Mouse (Mus musculus) hindbrain, embryonic 15.5 days (tissue): Measurements from ENCODE around the gene Col7a1. TPM values are rescaled to one million over a fixed set of nuclear protein-coding genes. Genes with fewer than 3 reads are reported as not detected.

Experiments used
- ATAC-seq: fragments of 200-750 bp; cut with Nextera tagmentation; 2 replicates; pipeline ENCODE4 v1.8.0; 2017; ENCODE audit warnings: low read depth, moderate number of reproducible peaks, moderate TSS enrichment; ENCODE audit not compliant: low FRiP score
- H3K27ac ChIP-seq: fragments of 300-500 bp; sonication (generic); replicated peaks from 2 replicates; pipeline ENCODE4 v1.5.1; 2015; ENCODE audit warnings: mild to moderate bottlenecking, inconsistent platforms
- H3K27me3 ChIP-seq: fragments of 300-500 bp; sonication (generic); 2 replicates; pipeline ENCODE4 v1.6.1; 2015; ENCODE audit warnings: control low read depth, inconsistent platforms
- H3K36me3 ChIP-seq: fragments of 300-500 bp; sonication (generic); 2 replicates; pipeline ENCODE4 v1.6.1; 2015; ENCODE audit warnings: control low read depth, inconsistent platforms
- H3K4me1 ChIP-seq: fragments of 300-500 bp; sonication (generic); replicated peaks from 2 replicates; pipeline ENCODE4 v1.6.1; 2015; ENCODE audit warnings: control low read depth, inconsistent platforms
- H3K4me2 ChIP-seq: fragments of 300-500 bp; sonication (generic); 2 replicates; pipeline ENCODE4 v1.6.1; 2015; ENCODE audit warnings: moderate library complexity, mild to moderate bottlenecking, inconsistent platforms
- H3K4me3 ChIP-seq: fragments of 300-500 bp; sonication (generic); 2 replicates; pipeline ENCODE4 v1.5.1; 2015; ENCODE audit warnings: mild to moderate bottlenecking, inconsistent platforms
- H3K9ac ChIP-seq: fragments of 300-500 bp; sonication (generic); 2 replicates; pipeline ENCODE4 v1.6.1; 2015; ENCODE audit warnings: inconsistent platforms
- H3K9me3 ChIP-seq: fragments of 300-500 bp; sonication (generic); 2 replicates; pipeline ENCODE4 v1.6.1; 2016; ENCODE audit warnings: control low read depth, inconsistent platforms
- WGBS: fragments of 180-500 bp; shearing (Covaris S2); methylation state at CpG from one replicate; pipeline ENCODE4 v1.1.7; 2015; 5-methylcytosine and 5-hydroxymethylcytosine counted together
- polyA plus RNA-seq: library from polyadenylated mRNA; unstranded; fragments of >200 nt; fragmentation: Nextera tagmentation; extraction: Ambion mirVana; gene quantifications from 2 replicates; pipeline ENCODE4 v1.2.1, GENCODE M21; 2015

The Col7a1 gene
- polyA plus RNA-seq, 1 experiment from 2014 or later = 2.1 TPM

DNA sequence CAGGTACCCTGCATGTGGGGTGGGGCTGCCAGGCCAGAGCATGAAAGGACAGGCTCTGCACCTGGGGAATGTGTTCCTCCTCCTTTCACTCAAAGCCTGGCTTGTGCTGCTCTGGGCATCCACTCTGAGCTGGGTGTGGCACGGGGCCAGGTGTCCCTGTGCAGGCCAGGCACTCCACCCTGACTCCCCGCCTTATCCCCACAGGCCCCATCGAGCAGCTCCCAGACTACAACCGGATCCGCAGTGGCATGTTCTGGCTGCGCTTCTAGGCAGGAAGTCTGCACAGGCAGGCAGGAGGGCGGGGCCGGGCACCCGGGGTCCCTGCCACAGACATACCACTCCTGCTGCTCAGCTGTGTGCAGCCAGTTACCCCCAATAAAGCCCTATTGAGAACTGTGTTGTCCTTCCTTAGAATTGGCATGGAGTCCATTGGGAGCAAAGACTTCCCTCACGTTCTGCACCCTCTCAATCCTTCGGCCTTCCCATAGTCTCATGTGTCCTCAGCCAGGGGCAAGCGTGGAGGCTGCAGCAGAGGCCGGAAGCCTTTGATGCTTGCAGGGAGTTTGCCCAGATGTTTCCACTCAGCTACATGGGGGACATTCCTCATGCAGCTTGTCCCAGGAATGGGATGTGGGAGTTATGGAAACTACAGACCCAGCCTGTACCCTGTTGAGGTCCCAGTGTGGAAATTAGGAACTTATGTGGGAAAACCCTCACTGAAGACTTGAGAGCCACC lies 4.0 kb upstream of the Col7a1 start:
- no peak overlapping the region for H3K4me3 ChIP-seq
- H3K9me3 ChIP-seq = no peaks in the 10 kb centered on the region
- ATAC-seq = no peak
- no peaks in the 10 kb centered on the region for H3K4me1 ChIP-seq
- H3K27ac ChIP-seq = peak overlapping the region; percentile 27; the same call in 1 of the 2 replicates
- H3K36me3 ChIP-seq = peaks cover 56% of the 10 kb centered on the region
- peaks cover 24% of the 10 kb centered on the region for H3K27me3 ChIP-seq
- no peak overlapping the region for H3K9ac ChIP-seq
- no peak overlapping the region for H3K4me2 ChIP-seq
- WGBS = 90% methylated on average over 13 of the region's 13 CpGs

DNA sequence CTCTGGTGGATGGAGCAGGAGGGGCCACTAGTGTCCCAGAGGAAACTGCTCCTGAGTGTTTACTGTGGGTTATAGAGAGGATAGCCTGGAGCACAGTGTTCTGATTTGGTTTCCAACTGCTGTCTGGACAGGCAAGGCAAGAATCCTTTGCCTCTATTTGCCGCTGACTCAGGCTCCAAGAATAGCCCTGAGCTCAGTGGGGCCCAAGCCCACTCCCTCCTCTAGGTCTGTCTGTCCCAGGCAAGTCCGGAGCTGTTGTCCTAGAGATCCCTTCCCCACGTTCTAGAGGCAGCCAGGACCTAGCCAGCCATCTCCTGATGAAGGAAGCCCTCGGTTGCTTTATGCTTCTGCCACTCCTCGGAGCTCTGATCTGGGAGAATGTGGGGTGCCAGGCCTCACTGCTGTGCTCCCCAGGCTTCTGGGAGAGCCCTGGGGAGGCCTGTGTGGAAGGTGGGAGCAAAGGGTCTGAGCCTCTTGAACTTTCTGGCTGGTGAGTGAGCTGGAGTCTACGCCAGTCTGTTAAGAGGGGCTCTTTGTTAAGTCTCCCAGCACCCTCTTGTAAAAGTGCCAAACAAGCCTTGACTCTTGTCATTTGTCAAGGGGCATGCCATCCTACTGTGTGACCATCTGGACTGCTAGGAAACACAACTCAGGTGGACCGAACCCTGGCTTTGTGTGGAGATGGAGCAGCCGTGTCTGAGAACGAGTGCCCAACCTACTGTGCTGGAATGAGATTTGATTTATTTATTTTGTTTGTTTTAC lies 3.2 kb upstream of the Col7a1 start:
- no peak overlapping the region for H3K4me3 ChIP-seq
- ATAC-seq = no peak
- WGBS = 86% methylated on average over 9 of the region's 9 CpGs
- H3K4me2 ChIP-seq = no peak overlapping the region
- H3K27me3 ChIP-seq = peaks cover 24% of the 10 kb centered on the region
- H3K27ac ChIP-seq = peak overlapping the region; percentile 21; the same call in 1 of the 2 replicates
- no peak overlapping the region for H3K9ac ChIP-seq
- no peaks in the 10 kb centered on the region for H3K4me1 ChIP-seq
- H3K9me3 ChIP-seq = no peaks in the 10 kb centered on the region
- H3K36me3 ChIP-seq = peaks cover 49% of the 10 kb centered on the region

DNA sequence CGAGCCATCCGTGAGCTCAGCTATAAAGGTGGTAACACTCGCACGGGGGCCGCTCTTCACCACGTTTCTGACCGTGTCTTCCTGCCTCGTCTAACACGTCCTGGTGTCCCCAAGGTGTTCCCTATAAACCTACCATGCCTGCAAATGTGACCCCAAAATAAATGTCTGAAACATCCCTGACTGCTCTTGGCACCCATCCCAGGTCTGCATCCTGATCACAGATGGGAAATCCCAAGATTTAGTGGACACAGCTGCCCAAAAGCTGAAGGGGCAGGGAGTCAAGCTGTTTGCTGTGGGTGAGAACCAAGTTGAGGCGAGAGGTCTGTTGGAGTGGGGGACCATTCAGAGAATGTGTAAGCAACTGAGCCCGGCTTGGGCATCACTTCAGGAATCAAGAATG lies 1.9 kb downstream of the Col7a1 start:
- H3K27me3 ChIP-seq = peaks cover 24% of the 10 kb centered on the region
- no peak overlapping the region for H3K27ac ChIP-seq
- no peak overlapping the region for H3K4me2 ChIP-seq
- H3K9ac ChIP-seq = no peak overlapping the region
- no peaks in the 10 kb centered on the region for H3K9me3 ChIP-seq
- H3K36me3 ChIP-seq = peaks cover under 1% of the 10 kb centered on the region; the same call in 1 of the 2 replicates
- WGBS = 88% methylated on average over 11 of the region's 11 CpGs
- no peak overlapping the region for H3K4me3 ChIP-seq
- no peaks in the 10 kb centered on the region for H3K4me1 ChIP-seq
- ATAC-seq = no peak

DNA sequence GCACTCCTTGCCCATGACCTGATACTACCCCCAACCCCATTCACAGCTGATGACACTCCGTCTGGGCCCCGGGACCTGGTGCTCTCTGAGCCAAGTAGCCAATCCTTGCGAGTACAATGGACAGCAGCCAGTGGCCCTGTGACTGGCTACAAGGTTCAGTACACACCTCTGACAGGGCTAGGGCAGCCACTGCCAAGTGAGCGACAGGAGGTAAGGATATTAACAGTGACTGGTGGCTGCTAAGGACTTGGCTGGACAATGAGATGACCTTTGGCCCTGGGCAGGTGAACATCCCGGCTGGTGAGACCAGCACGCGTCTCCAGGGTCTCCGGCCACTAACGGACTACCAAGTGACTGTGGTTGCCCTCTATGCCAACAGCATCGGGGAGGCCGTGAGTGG lies 2.5 kb downstream of the Col7a1 start:
- Histone ChIP-seq H3K9me3 (no peaks in the 10 kb centered on the region), H3K36me3 (no peaks in the 10 kb centered on the region), H3K9ac (no peak overlapping the region), H3K27me3 (peaks cover 24% of the 10 kb centered on the region), H3K4me3 (no peak overlapping the region), H3K4me1 (no peaks in the 10 kb centered on the region), H3K27ac (no peak overlapping the region), H3K4me2 (no peak overlapping the region)
- no peak for ATAC-seq
- WGBS = 89% methylated on average over 11 of the region's 11 CpGs

DNA sequence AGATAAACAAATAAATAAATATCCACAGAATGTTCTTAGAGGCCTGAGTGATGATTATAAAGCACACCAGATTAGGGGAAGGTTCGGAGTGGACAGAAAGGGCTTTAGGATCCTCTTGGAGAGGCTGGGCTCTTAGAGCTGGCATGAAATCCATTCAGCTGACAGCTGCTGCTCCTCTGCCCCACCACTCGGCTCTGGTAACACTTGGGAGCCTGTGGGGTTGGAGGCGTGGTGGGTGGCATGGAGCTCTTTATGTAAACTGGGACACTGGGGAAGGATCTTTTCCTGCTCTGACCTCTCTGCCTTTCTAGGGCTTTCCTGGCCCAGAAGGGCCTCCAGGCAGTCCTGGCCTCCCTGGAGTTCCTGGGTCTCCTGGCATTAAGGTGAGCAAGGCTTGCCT lies 10.2 kb downstream of the Col7a1 start:
- no peaks in the 10 kb centered on the region for H3K4me1 ChIP-seq
- no peak for ATAC-seq
- 79% methylated on average over 3 of the region's 3 CpGs for WGBS

DNA sequence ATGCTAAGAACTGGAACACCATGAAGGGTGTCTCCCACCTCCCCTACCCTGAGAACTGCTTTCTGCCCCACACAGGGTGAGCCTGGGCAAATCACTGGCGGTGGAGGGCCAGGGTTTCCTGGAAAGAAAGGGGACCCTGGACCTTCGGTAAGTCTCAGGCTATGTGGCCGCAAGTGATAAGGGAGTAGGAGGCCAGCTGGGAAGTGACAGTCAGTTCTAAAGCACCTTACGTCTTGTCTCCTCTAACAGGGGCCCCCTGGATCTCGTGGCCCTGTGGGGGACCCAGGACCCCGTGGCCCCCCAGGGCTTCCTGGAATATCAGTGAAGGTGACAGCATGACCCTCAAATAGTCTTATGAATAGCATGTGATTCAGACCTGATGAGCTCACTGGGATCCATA lies 11.0 kb downstream of the Col7a1 start:
- Histone ChIP-seq H3K27ac (no peak overlapping the region), H3K4me3 (no peak overlapping the region), H3K4me2 (no peak overlapping the region), H3K9ac (no peak overlapping the region), H3K36me3 (no peaks in the 10 kb centered on the region), H3K9me3 (no peaks in the 10 kb centered on the region), H3K4me1 (no peaks in the 10 kb centered on the region), H3K27me3 (no peaks in the 10 kb centered on the region)
- ATAC-seq = no peak
- WGBS = 86% methylated on average over 6 of the region's 6 CpGs

More for the DNA sequence above, 10.2 kb downstream of the Col7a1 start:
- Histone ChIP-seq H3K4me2 (no peak overlapping the region), H3K9ac (no peak overlapping the region), H3K27me3 (no peaks in the 10 kb centered on the region), H3K27ac (no peak overlapping the region), H3K36me3 (no peaks in the 10 kb centered on the region), H3K4me3 (no peak overlapping the region), H3K9me3 (no peaks in the 10 kb centered on the region)

DNA sequence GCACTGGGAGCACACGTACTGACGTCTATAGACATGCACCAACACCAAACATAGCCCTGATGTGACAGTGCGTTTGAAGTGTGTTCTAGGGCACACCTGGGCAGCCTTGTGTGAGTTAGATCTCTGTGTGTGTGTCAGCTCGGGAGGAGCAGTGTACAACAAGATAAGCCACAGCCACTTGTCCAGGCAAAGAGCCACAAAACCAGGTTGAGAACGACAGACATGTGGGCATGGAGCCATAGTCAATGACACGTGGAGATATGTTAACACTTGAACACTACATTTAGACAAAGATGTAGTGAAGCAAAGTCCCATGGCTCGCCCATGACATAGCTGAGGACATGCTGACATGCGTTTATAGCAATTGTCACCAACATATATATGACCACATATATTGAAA lies 17.2 kb downstream of the Col7a1 start:
- 86% methylated on average over 8 of the region's 8 CpGs for WGBS

DNA sequence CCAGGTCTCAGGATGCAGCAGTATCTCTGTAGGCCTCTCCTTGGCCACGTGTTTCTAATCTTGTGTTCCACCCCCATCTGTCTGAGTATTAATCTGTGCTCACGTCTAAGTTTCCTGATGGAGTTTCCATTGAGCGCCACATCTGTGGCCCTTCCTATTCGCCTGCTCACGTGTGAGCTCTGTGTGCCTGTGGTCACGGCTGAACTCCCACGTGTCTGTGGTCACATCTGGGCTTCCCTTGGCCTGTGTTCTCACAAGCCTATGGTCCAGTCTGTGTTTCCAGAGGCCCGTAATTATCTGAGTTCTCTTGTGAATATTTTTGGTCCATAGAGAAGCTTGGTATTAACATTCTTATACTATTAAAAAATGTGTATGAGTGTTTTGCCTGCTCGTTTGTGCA lies 23.1 kb downstream of the Col7a1 start:
- Histone ChIP-seq H3K36me3 (no peaks in the 10 kb centered on the region), H3K4me3 (no peak overlapping the region), H3K27me3 (no peaks in the 10 kb centered on the region), H3K9me3 (no peaks in the 10 kb centered on the region), H3K4me1 (no peaks in the 10 kb centered on the region), H3K4me2 (no peak overlapping the region), H3K9ac (no peak overlapping the region), H3K27ac (no peak overlapping the region)
- 85% methylated on average over 9 of the region's 9 CpGs for WGBS
- ATAC-seq = no peak

More for the DNA sequence above, 17.2 kb downstream of the Col7a1 start:
- ATAC-seq = no peak
- Histone ChIP-seq H3K9ac (no peak overlapping the region), H3K4me2 (no peak overlapping the region), H3K36me3 (no peaks in the 10 kb centered on the region), H3K4me3 (no peak overlapping the region), H3K27ac (no peak overlapping the region), H3K27me3 (no peaks in the 10 kb centered on the region), H3K4me1 (no peaks in the 10 kb centered on the region), H3K9me3 (no peaks in the 10 kb centered on the region)

DNA sequence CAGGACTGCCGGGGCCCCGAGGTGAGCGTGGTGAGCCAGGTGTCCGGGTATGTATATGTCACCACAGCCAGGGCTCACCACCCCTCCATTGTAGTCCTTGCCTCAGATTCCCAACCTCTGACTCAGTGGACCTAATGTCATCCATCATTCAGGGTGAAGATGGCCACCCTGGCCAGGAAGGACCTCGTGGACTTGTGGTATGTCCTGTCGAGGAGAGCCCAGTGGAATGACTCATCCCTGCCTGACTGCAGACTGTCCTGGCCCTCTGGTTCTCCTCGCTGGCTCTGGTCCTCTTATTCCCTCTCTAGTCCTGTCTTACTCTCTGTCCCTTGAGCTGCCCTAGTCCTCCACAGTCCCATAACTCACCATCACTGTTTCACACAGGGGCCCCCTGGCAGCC lies 24.6 kb downstream of the Col7a1 start:
- WGBS = 90% methylated on average over 7 of the region's 7 CpGs
- Histone ChIP-seq H3K27me3 (no peaks in the 10 kb centered on the region), H3K27ac (no peak overlapping the region), H3K9me3 (no peaks in the 10 kb centered on the region), H3K9ac (no peak overlapping the region), H3K4me3 (no peak overlapping the region), H3K4me2 (no peak overlapping the region), H3K4me1 (no peaks in the 10 kb centered on the region), H3K36me3 (no peaks in the 10 kb centered on the region)
- no peak for ATAC-seq

DNA sequence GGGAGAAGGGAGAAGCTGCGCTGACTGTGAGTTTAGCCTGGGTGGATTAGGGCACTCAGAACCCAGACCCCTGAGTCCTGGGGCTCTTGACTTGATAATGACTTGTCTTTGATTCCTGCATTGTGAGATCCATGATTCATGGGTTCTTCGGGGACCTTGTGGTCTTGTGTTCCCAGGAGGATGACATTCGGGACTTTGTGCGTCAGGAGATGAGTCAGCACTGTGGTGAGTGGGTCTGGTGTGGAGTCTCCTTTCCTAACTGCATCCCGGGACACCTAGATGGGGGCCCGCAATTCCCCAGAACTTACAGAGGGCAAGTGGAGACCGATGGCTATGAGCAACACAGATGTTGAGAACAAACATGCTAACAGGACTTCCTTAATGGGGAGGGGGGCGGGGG lies 29.1 kb downstream of the Col7a1 start:
- 89% methylated on average over 8 of the region's 8 CpGs for WGBS
- ATAC-seq = no peak
- H3K27me3 ChIP-seq = no peaks in the 10 kb centered on the region
- no peaks in the 10 kb centered on the region for H3K36me3 ChIP-seq
- no peak overlapping the region for H3K4me3 ChIP-seq
- no peak overlapping the region for H3K27ac ChIP-seq
- H3K4me1 ChIP-seq = no peaks in the 10 kb centered on the region
- no peak overlapping the region for H3K9ac ChIP-seq
- no peaks in the 10 kb centered on the region for H3K9me3 ChIP-seq
- H3K4me2 ChIP-seq = no peak overlapping the region

DNA sequence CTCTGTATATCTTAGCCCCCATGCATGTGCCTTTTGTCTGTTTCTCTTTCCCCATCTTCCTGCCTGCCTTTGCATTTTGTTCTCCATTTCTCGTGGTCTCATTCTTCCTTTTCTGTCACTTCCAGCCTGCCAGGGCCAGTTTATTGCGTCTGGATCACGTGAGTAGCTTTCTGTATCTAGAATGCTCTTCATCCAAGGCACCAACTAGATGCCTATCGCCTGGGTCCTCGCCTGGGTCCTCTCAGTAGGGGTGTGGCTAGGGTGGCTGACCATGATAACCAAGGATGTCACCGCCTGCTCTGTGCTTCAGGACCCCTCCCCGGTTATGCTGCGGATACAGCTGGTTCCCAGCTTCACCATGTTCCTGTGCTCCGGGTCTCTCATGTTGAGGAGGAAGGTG lies 29.8 kb downstream of the Col7a1 start:
- Histone ChIP-seq H3K4me1 (no peaks in the 10 kb centered on the region), H3K27ac (no peak overlapping the region), H3K9me3 (no peaks in the 10 kb centered on the region), H3K27me3 (no peaks in the 10 kb centered on the region), H3K36me3 (no peaks in the 10 kb centered on the region), H3K4me2 (no peak overlapping the region), H3K9ac (no peak overlapping the region), H3K4me3 (no peak overlapping the region)
- no peak for ATAC-seq
- 82% methylated on average over 9 of the region's 9 CpGs for whole genome bisulfite sequencing

DNA sequence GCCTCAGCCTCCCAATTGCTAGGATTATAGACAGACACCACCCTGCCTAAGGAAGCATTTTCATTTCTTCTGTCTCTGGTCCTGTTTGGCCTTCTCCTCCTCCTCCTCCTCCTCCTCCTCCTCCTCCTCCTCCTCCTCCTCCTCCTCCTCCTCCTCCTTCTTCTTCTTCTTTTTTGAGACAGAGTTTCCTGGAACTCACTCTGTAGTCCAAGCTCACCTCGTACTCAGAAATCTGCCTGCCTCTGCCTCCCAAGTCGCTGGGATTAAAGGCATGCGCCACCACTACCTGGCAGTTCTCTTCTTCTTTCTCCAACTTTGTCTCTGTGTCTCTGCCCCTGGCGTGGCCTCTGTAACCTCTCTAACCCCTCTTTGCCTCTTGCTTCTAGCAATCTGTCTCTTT lies 32.3 kb downstream of the Col7a1 start, which contains the start of gene Ucn2:
Gene Ucn2, plus strand, starts transcription at position 301 of the 400 bp plus-strand sequence.
- WGBS = 84% methylated on average over 4 of the region's 4 CpGs
- H3K9ac ChIP-seq = no peak within 1 kb of the TSS
- no peak for ATAC-seq
- H3K27ac ChIP-seq = no peak within 1 kb of the TSS
- H3K9me3 ChIP-seq = no peaks in the 10 kb centered on the region
- H3K36me3 ChIP-seq = no peaks in the 10 kb centered on the region
- H3K4me3 ChIP-seq = no peak within 1 kb of the TSS
- H3K27me3 ChIP-seq = no peaks in the 10 kb centered on the region
- H3K4me1 ChIP-seq = 0 out of 2 replicates have a peak, but pooled peaks cover 1% of the 10 kb centered on the region
- no peak within 1 kb of the TSS for H3K4me2 ChIP-seq
